Mouse (Mus musculus) naive thymus-derived CD4-positive, alpha-beta T cell, adult 2 months (primary cell): ENCODE data around the gene Rabgef1.
A peak's percentile ranks its signal among the peaks of the same experiment; 100 is the strongest.

Experiments used
- DNase-seq: peaks from one replicate; pipeline ENCODE4 v3.0.0-alpha.2; 2011; ENCODE audit warnings: low read depth

Gene Rabgef1

GRCm38 (mm10) chr5:130171423-130171954 lies at the start of gene Rabgef1:
Gene Rabgef1 (plus strand): TSS chr5:130171798.
- DNase-seq, result peak; percentile 91

GRCm38 (mm10) chr5:130122355-130122754 lies 49.2 kb upstream of the Rabgef1 start:
- no peak for DNase-seq

GRCm38 (mm10) chr5:130124271-130124670 lies 47.3 kb upstream of the Rabgef1 start:
- DNase-seq, result no peak

- DNase-seq, result no peak
These were observed 42.7 kb upstream of the Rabgef1 start for GRCm38 (mm10) chr5:130128686-130129523.

GRCm38 (mm10) chr5:130129524-130129793 lies 42.1 kb upstream of the Rabgef1 start:
- no peak for DNase-seq

GRCm38 (mm10) chr5:130136597-130136996 lies 35.0 kb upstream of the Rabgef1 start:
- no peak for DNase-seq

- peak; percentile 84 for DNase-seq
These were observed 32.2 kb upstream of the Rabgef1 start for GRCm38 (mm10) chr5:130139393-130139792.

GRCm38 (mm10) chr5:130141138-130141537 lies 30.5 kb upstream of the Rabgef1 start:
- no peak for DNase-seq

GRCm38 (mm10) chr5:130142041-130142440 lies 29.6 kb upstream of the Rabgef1 start:
- no peak for DNase-seq

GRCm38 (mm10) chr5:130143101-130143500 lies 28.5 kb upstream of the Rabgef1 start:
- DNase-seq, result no peak

- DNase-seq, result no peak
These were observed 27.6 kb upstream of the Rabgef1 start for GRCm38 (mm10) chr5:130143977-130144333.

GRCm38 (mm10) chr5:130144334-130145312 lies 27.0 kb upstream of the Rabgef1 start, which contains the start of gene Kctd7:
Gene Kctd7 (plus strand): TSS chr5:130144861.
- DNase-seq, result peak; percentile 95

- no peak for DNase-seq
These were observed 25.6 kb upstream of the Rabgef1 start for GRCm38 (mm10) chr5:130145961-130146360.

GRCm38 (mm10) chr5:130149726-130150310 lies 21.8 kb upstream of the Rabgef1 start:
- DNase-seq, result no peak

- DNase-seq, result no peak
These were observed 17.3 kb upstream of the Rabgef1 start for GRCm38 (mm10) chr5:130154286-130154685.

GRCm38 (mm10) chr5:130158545-130158944 lies 13.1 kb upstream of the Rabgef1 start:
- DNase-seq, result no peak

- no peak for DNase-seq
These were observed 11.8 kb upstream of the Rabgef1 start for GRCm38 (mm10) chr5:130159761-130160201.

GRCm38 (mm10) chr5:130163670-130164069 lies 7.9 kb upstream of the Rabgef1 start:
- peak; percentile 86 for DNase-seq

GRCm38 (mm10) chr5:130165213-130165612 lies 6.4 kb upstream of the Rabgef1 start:
- no peak for DNase-seq

- DNase-seq, result no peak
These were observed 2.5 kb upstream of the Rabgef1 start for GRCm38 (mm10) chr5:130169109-130169508.

- DNase-seq, result peak; percentile 29
These were observed 754 bp upstream of the Rabgef1 start for GRCm38 (mm10) chr5:130170666-130171422.
